ENCODE assay signal across 8 mouse cellular contexts in the genomic region with DNA sequence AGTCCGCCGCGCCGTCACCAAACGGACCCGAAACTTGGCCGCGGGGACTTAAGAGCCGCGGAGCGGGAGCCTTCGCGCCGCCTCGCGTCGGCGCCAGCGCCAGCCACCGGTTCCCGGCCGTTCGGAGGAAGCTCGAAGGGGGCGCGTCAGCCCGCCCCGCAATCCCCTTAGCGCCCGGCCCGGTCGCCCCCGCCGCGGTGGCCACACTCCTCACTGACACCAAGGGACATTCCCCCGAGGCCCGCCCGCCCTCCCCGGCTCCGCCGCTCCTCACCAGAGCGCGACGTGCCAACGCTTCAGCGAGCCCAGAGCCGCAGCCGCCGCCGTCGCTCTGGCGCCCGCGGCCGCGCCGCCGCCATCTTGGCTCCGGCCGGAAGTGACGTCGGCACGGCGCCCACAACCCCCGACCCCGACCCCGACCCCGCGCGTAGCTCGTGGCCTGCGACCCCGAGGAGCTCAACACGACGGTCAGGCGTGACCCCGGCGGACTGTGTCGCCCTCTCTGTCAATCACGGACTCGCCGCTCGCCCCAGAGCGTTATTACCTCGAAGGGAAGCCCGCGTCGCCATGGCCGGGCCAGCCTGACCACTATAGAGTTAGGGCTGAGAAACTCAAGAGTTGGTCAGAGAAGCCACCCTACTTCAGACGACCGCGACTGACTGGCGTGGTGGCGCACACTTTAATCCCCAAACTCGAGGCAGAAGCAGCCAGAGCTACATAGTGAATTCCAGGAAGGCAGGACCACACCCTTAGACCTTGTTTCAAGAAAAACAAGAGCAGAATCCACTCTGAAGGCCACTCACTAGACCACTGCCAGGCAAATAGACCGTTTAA. TPM values are rescaled to one million over a fixed set of nuclear protein-coding genes. Genes with fewer than 3 reads are reported as not detected.
DNase-seq lines count a peak whose midpoint lies in the region; ATAC-seq lines count a peak whose summit lies in the region.

TSS of gene Prdm2 (minus strand) at position 655 of the 834 bp plus-strand sequence.

- H3K36me3 ChIP-seq in intestine, embryonic 14.5 days (ENCODE audit: control insufficient read depth, insufficient read depth, low read length) = no peaks in the 10 kb centered on the region
- H3K36me3 ChIP-seq in megakaryocyte, embryonic 14.5 days (replicated peaks; ENCODE audit: low read length) = no peaks in the 10 kb centered on the region

- peak; percentile 27 for DNase-seq in adrenal gland, adult 8-10 months
- DNase-seq in embryo, embryonic 11.5 days (ENCODE audit: low read depth, low spot score) = peak; percentile 50
- peak; percentile 33 to 65 for DNase-seq in gastrocnemius, postnatal 36 days
- peak; percentile 91 for DNase-seq in intestine, embryonic 14.5 days (ENCODE audit: low spot score)
- DNase-seq in left cerebral cortex, postnatal 10 days (ENCODE audit: extremely low spot score in 1 of 2, low spot score in 2 of 2) = peak; percentile 32 to 82
- peak; percentile 55 to 64 for DNase-seq in right cerebral cortex, adult 2 months (ENCODE audit: low spot score in 2 of 2)
- peak; percentile 62 for DNase-seq in urinary bladder, postnatal 25 days (ENCODE audit: low spot score)

- H3K4me2 ChIP-seq in intestine, embryonic 14.5 days (ENCODE audit: low read length) = peak within 1 kb of the TSS; percentile 97

- H3K4me1 ChIP-seq in intestine, embryonic 14.5 days (replicated peaks; ENCODE audit: control insufficient read depth, insufficient read depth, low read length) = peaks cover 8% of the 10 kb centered on the region
- peaks cover 17% of the 10 kb centered on the region for H3K4me1 ChIP-seq in megakaryocyte, embryonic 14.5 days

- H3K9ac ChIP-seq in intestine, embryonic 14.5 days (ENCODE audit: low read length) = peak within 1 kb of the TSS; percentile 90

- intact Hi-C loops in gastrocnemius, postnatal 36 days (cut with DNase I) = loop anchor here (2.0 kb wide), 1 partner anchor 52 kb away; no protein-coding TSS in a partner anchor
- intact Hi-C loops in left cerebral cortex, postnatal 10 days (cut with DNase I) = loop anchor here (5.0 kb wide), 1 partner anchor 50 kb away; no protein-coding TSS in a partner anchor

- peak within 1 kb of the TSS; percentile 78 for H3K4me3 ChIP-seq in intestine, embryonic 14.5 days (ENCODE audit: low read depth, low read length)
- H3K4me3 ChIP-seq in megakaryocyte, embryonic 14.5 days (replicated peaks) = peak within 1 kb of the TSS; percentile 95

- H3K9me3 ChIP-seq in intestine, embryonic 14.5 days (ENCODE audit: control insufficient read depth, low read length) = no peaks in the 10 kb centered on the region
- H3K9me3 ChIP-seq in megakaryocyte, embryonic 14.5 days = peaks cover 15% of the 10 kb centered on the region; the same call in 1 of the 2 replicates

- ATAC-seq in intestine, embryonic 14.5 days (replicated peaks; ENCODE audit: low FRiP score, low TSS enrichment, low read depth) = peak; percentile 90

- no peaks in the 10 kb centered on the region for H3K27me3 ChIP-seq in intestine, embryonic 14.5 days (replicated peaks; ENCODE audit: control insufficient read depth, insufficient read depth, low read length)
- peaks cover 45% of the 10 kb centered on the region for H3K27me3 ChIP-seq in megakaryocyte, embryonic 14.5 days (replicated peaks)

- H3K27ac ChIP-seq in intestine, embryonic 14.5 days (ENCODE audit: low read depth) = peak within 1 kb of the TSS; percentile 87

- WGBS in intestine, embryonic 14.5 days = 2% methylated on average over 79 of the region's 96 CpGs

RNA-seq across cellular contexts. Expression of gene Prdm2, which starts in this region (rescaled TPM):
- 10 to 100 TPM; 30.3 to 36.8 (median 33.7) TPM for total RNA-seq in adrenal gland, adult 8-10 months (2022)
- total RNA-seq in gastrocnemius, postnatal 36 days (2021) = 10 to 100 TPM; 17.9 to 19.7 TPM
- 12.4 and 12.5 TPM in 2 replicates for polyA plus RNA-seq in intestine, embryonic 14.5 days (2014; fragmentation: Nextera tagmentation; extraction: Ambion mirVana)
- 10 to 100 TPM; 30.1 to 30.5 TPM for total RNA-seq in left cerebral cortex, postnatal 10 days (2021)
- 1.2 and 4.5 TPM in 2 replicates for polyA plus RNA-seq in megakaryocyte, embryonic 14.5 days (2012; ENCODE audit: insufficient read depth, low replicate concordance)

Comparison
In these comparisons a context has a peak if more than half of its experiments do, and no peak if none do; other contexts are left out.
1. Peak in every context shown above with its lines: DNase-seq, ATAC-seq, H3K4me3 ChIP-seq and H3K27ac ChIP-seq.
2. DNase-seq: peak in every context shown above with its lines; median percentile 91 in intestine, embryonic 14.5 days; 62 in urinary bladder, postnatal 25 days; 60 in right cerebral cortex, adult 2 months; 57 in left cerebral cortex, postnatal 10 days; 50 in embryo, embryonic 11.5 days; 49 in gastrocnemius, postnatal 36 days; 27 in adrenal gland, adult 8-10 months.